ENCODE assay signal across 9 mouse cellular contexts in genomic region chr17:50331171-50332011, GRCm38 (mm10). TPM values are rescaled to one million over a fixed set of nuclear protein-coding genes. Genes with fewer than 3 reads are reported as not detected.
DNase-seq lines count a peak whose midpoint lies in the region; ATAC-seq lines count a peak whose summit lies in the region.
"Had no signal": no experiment of that assay in that cellular context is flagged by ENCODE, and none has a peak within 500 bp of the region (broad histone marks: within the 10 kb centered on the region; RNA-seq: fewer than 3 reads in every experiment).

No protein-coding gene starts in this region.

- no peak overlapping the region for H3K9ac ChIP-seq in heart, embryonic 11.5 days (ENCODE audit: low read depth, low read length)
- H3K9ac ChIP-seq: embryonic facial prominence, embryonic 12.5 days; neural tube, embryonic 13.5 days had no signal

- no peaks in the 10 kb centered on the region for H3K9me3 ChIP-seq in heart, embryonic 11.5 days (replicated peaks; ENCODE audit: control insufficient read depth, low read length)
- H3K9me3 ChIP-seq: embryonic facial prominence, embryonic 12.5 days; neural tube, embryonic 13.5 days had no signal

- no peaks in the 10 kb centered on the region for H3K36me3 ChIP-seq in heart, embryonic 11.5 days (ENCODE audit: control insufficient read depth, insufficient read depth, low read length)
- H3K36me3 ChIP-seq: embryonic facial prominence, embryonic 12.5 days; neural tube, embryonic 13.5 days had no signal

- peak overlapping the region; percentile 24; the same call in 1 of the 2 replicates for H3K4me2 ChIP-seq in heart, embryonic 11.5 days
- H3K4me2 ChIP-seq: embryonic facial prominence, embryonic 12.5 days; neural tube, embryonic 13.5 days had no signal

- H3K4me3 ChIP-seq in heart, embryonic 11.5 days (ENCODE audit: low read depth, low read length): no peak overlapping the region
- H3K4me3 ChIP-seq: embryonic facial prominence, embryonic 12.5 days; neural tube, embryonic 13.5 days had no signal

- ATAC-seq in heart, embryonic 11.5 days (replicated peaks; ENCODE audit: insufficient number of reproducible peaks, low FRiP score, low TSS enrichment): peak; percentile 46

- peaks cover 3% of the 10 kb centered on the region; the same call in 1 of the 2 replicates for H3K4me1 ChIP-seq in heart, embryonic 11.5 days (ENCODE audit: control insufficient read depth, insufficient read depth, low read length)
- H3K4me1 ChIP-seq: embryonic facial prominence, embryonic 12.5 days; neural tube, embryonic 13.5 days had no signal

- WGBS in heart, embryonic 11.5 days (ENCODE audit: insufficient replicate concordance): 55% methylated on average over 8 of the region's 8 CpGs

- DNase-seq in adrenal gland, adult 8-10 months: peak; percentile 61
- DNase-seq in kidney, postnatal 14 days: peak; percentile 38
- peak; percentile 20 to 21 for DNase-seq in natural killer cell, adult 2 months (ENCODE audit: low spot score in 2 of 2)
- DNase-seq in retina, embryonic 14.5 days (ENCODE audit: low spot score): no peak
- DNase-seq in right cerebral cortex, adult 18-20 months: no peak
- DNase-seq in gastrocnemius, postnatal 10 days: no peak

- H3K27ac ChIP-seq in heart, embryonic 11.5 days (ENCODE audit: low read depth, low read length): peak overlapping the region; percentile 23; the same call in 1 of the 2 replicates
- H3K27ac ChIP-seq: embryonic facial prominence, embryonic 12.5 days; neural tube, embryonic 13.5 days had no signal

- H3K27me3 ChIP-seq in heart, embryonic 11.5 days (ENCODE audit: control insufficient read depth, insufficient read depth, low read length): no peaks in the 10 kb centered on the region
- H3K27me3 ChIP-seq: embryonic facial prominence, embryonic 12.5 days; neural tube, embryonic 13.5 days had no signal

RNA-seq across cellular contexts. Expression of gene Dazl, which starts 38.0 kb away (rescaled TPM):
- total RNA-seq in adrenal gland, adult 8-10 months (2022): under 1 TPM; 0.14 to 0.27 (median 0.25) TPM
- 0.50 and 0.65 TPM in 2 replicates for polyA plus RNA-seq in heart, embryonic 11.5 days (2014; fragmentation: Nextera tagmentation; extraction: Ambion mirVana)
- total RNA-seq in gastrocnemius, postnatal 10 days (2021): under 1 TPM; 0.14 to 0.29 TPM

Comparison
In these comparisons a context has a peak if more than half of its experiments do, and no peak if none do; other contexts are left out.
1. DNase-seq: peak in adrenal gland, adult 8-10 months (single experiment), kidney, postnatal 14 days (single experiment) and natural killer cell, adult 2 months (2 of 2); none in retina, embryonic 14.5 days (single experiment), right cerebral cortex, adult 18-20 months (single experiment) and gastrocnemius, postnatal 10 days (single experiment).